Mouse (Mus musculus) G1E (cell line): ENCODE measurements around the gene Nccrp1. TPM values are rescaled to one million over a fixed set of nuclear protein-coding genes. Genes with fewer than 3 reads are reported as not detected.

ENCODE experiments used
- ATAC-seq: 2 replicates; pipeline ENCODE4 v1.8.0; 2016; ENCODE audit warnings: mild to moderate bottlenecking; ENCODE audit not compliant: insufficient number of reproducible peaks, poor library complexity, low FRiP score, severe bottlenecking; ENCODE audit errors: extremely low read depth
- DNase-seq: peaks from one replicate; pipeline ENCODE4 v3.0.0; 2012; ENCODE audit warnings: low spot score
- H3K27me3 ChIP-seq: 2 replicates; pipeline ENCODE4 v1.6.1; 2012; ENCODE audit warnings: mild to moderate bottlenecking, low read length, inconsistent platforms; ENCODE audit not compliant: insufficient read depth
- H3K36me3 ChIP-seq: replicated peaks from 2 replicates; pipeline ENCODE3; 2012; ENCODE audit warnings: mild to moderate bottlenecking, inconsistent platforms
- H3K4me1 ChIP-seq: 2 replicates; pipeline ENCODE4 v1.6.1; 2012; ENCODE audit warnings: low read depth, low read length, inconsistent platforms, mixed read lengths; ENCODE audit not compliant: insufficient read depth
- H3K4me3 ChIP-seq: 2 replicates; pipeline ENCODE4 v1.5.1; 2012; ENCODE audit warnings: low read depth, mild to moderate bottlenecking, inconsistent platforms, low read length, moderate library complexity, mixed read lengths
- H3K9me3 ChIP-seq: replicated peaks from 2 replicates; pipeline ENCODE4 v1.6.1; 2012; ENCODE audit warnings: inconsistent platforms
- CTCF ChIP-seq: IDR thresholded peaks from 2 replicates; pipeline ENCODE4 v1.5.1; 2012; ENCODE audit warnings: low read depth, low read length, inconsistent platforms, mixed read lengths
- GATA1 ChIP-seq: IDR thresholded peaks from 2 replicates; pipeline ENCODE4 v1.6.1; 2012; ENCODE audit warnings: borderline replicate concordance, low read length, inconsistent platforms, mixed read lengths
- GATA2 ChIP-seq: IDR thresholded peaks from 2 replicates; pipeline ENCODE4 v1.6.1; 2012; ENCODE audit warnings: low read depth, low read length, inconsistent platforms, borderline replicate concordance
- POLR2AphosphoS5 ChIP-seq: IDR thresholded peaks from 2 replicates; pipeline ENCODE4 v1.6.1; 2012; ENCODE audit warnings: low read depth, low read length, inconsistent platforms; ENCODE audit not compliant: insufficient replicate concordance
- TAL1 ChIP-seq: conservative IDR thresholded peaks from 2 replicates; pipeline ENCODE4 v1.6.1; 2012; ENCODE audit warnings: low read depth, low read length, inconsistent platforms, mixed read lengths
- polyA plus RNA-seq: library from polyadenylated mRNA; stranded (reverse); fragments of >175 nt; gene quantifications from 2 replicates; pipeline ENCODE4 v1.2.3, GENCODE M21; 2012
- total RNA-seq, 2 experiments: library from RNA; stranded (forward) in 1 of 2; stranded (reverse) in 1 of 2; fragments of 200-1000 nt in 1 of 2; fragments of >200 nt in 1 of 2; fragmentation: Nextera tagmentation in 1 of 2; gene quantifications; 2 replicates each; pipeline ENCODE4 v1.2.3; 2014 to 2017

Nccrp1 gene
- total RNA-seq (2014; fragmentation: Nextera tagmentation) (not detected in 2 replicates), total RNA-seq (2017) (not detected in 2 replicates), polyA plus RNA-seq (0.07 TPM in 1 of 2 replicates, not detected in the other)

- ATAC-seq (no peak), DNase-seq (no peak)
- no peaks in the 10 kb centered on the region for H3K9me3 ChIP-seq
- peaks cover 25% of the 10 kb centered on the region; the same call in 1 of the 2 replicates for H3K27me3 ChIP-seq
- TF ChIP-seq GATA1 (no peak), CTCF (no peak), POLR2AphosphoS5 (no peak), GATA2 (no peak), TAL1 (no peak)
- H3K4me1 ChIP-seq: peaks cover 9% of the 10 kb centered on the region
- H3K4me3 ChIP-seq: no peak within 1 kb of the TSS
- H3K36me3 ChIP-seq: no peaks in the 10 kb centered on the region
Measured at GRCm38 (mm10) chr7:28547154-28547553, at the start of gene Nccrp1. Gene Nccrp1 (minus strand): TSS chr7:28547254.

GRCm38 (mm10) chr7:28595751-28596435 lies 48.8 kb upstream of the Nccrp1 start:
- Histone ChIP-seq H3K36me3 (peaks cover 58% of the 10 kb centered on the region), H3K9me3 (no peaks in the 10 kb centered on the region), H3K4me3 (peak overlapping the region; percentile 76; the same call in 1 of the 2 replicates), H3K27me3 (no peaks in the 10 kb centered on the region), H3K4me1 (peaks cover 67% of the 10 kb centered on the region)
- ATAC-seq (no peak), DNase-seq (no peak)
- TF ChIP-seq GATA2 (no peak), GATA1 (no peak), TAL1 (no peak), POLR2AphosphoS5 (no peak), CTCF (no peak)

- ATAC-seq (no peak), DNase-seq (no peak)
- H3K4me3 ChIP-seq: no peak overlapping the region
- peaks cover 87% of the 10 kb centered on the region for H3K4me1 ChIP-seq
- TF ChIP-seq POLR2AphosphoS5 (no peak), GATA2 (no peak), CTCF (no peak), TAL1 (no peak), GATA1 (no peak)
- peaks cover 81% of the 10 kb centered on the region for H3K36me3 ChIP-seq
- no peaks in the 10 kb centered on the region for H3K9me3 ChIP-seq
- no peaks in the 10 kb centered on the region for H3K27me3 ChIP-seq
Measured at GRCm38 (mm10) chr7:28593206-28594111, 46.4 kb upstream of the Nccrp1 start.

- ATAC-seq (no peak), DNase-seq (no peak)
- no peaks in the 10 kb centered on the region for H3K9me3 ChIP-seq
- peaks cover 93% of the 10 kb centered on the region for H3K4me1 ChIP-seq
- peaks cover 97% of the 10 kb centered on the region for H3K36me3 ChIP-seq
- TF ChIP-seq GATA2 (no peak), POLR2AphosphoS5 (no peak), GATA1 (no peak), TAL1 (no peak), CTCF (no peak)
- H3K27me3 ChIP-seq: no peaks in the 10 kb centered on the region
- no peak overlapping the region for H3K4me3 ChIP-seq
Measured at GRCm38 (mm10) chr7:28591862-28592261, 44.8 kb upstream of the Nccrp1 start.

- no peak for TF ChIP-seq POLR2AphosphoS5
- TF ChIP-seq GATA1: no peak
- TF ChIP-seq TAL1: no peak
- no peak for TF ChIP-seq CTCF
- TF ChIP-seq GATA2: no peak
- Histone ChIP-seq H3K4me3 (no peak overlapping the region), H3K4me1 (peaks cover 93% of the 10 kb centered on the region), H3K27me3 (no peaks in the 10 kb centered on the region), H3K9me3 (no peaks in the 10 kb centered on the region), H3K36me3 (peaks cover 83% of the 10 kb centered on the region)
- ATAC-seq (no peak), DNase-seq (no peak)
Measured at GRCm38 (mm10) chr7:28587644-28588043, 40.6 kb upstream of the Nccrp1 start.

- H3K9me3 ChIP-seq: no peaks in the 10 kb centered on the region
- ATAC-seq (no peak), DNase-seq (no peak)
- H3K4me3 ChIP-seq: no peak overlapping the region
- TF ChIP-seq GATA2 (no peak), CTCF (no peak), GATA1 (no peak), POLR2AphosphoS5 (no peak), TAL1 (no peak)
- H3K4me1 ChIP-seq: peaks cover 93% of the 10 kb centered on the region
- no peaks in the 10 kb centered on the region for H3K27me3 ChIP-seq
- H3K36me3 ChIP-seq: peaks cover 75% of the 10 kb centered on the region
Measured at GRCm38 (mm10) chr7:28586663-28587411, 39.8 kb upstream of the Nccrp1 start.
